Mouse (Mus musculus): ENCODE measurements at regions not wholly inside any gene's neighbourhood (a gene's known extent, or its start where the extent isn't known, plus 50 kb on each side); places are given as distances from the start of the nearest gene placed in this dataset.

- intact Hi-C loops (cut with DNase I) = loop anchor here (5.0 kb wide), 1 partner anchor 909 kb away; no protein-coding TSS in a partner anchor
- DNase-seq (ENCODE audit: low spot score in 2 of 2) = peak in 1 of 2 experiments; percentile 33
These were observed 367.3 kb downstream of the Prkd1 start for GRCm38 (mm10) chr12:50281615-50282014.

Measured in left cerebral cortex, postnatal 25 days (tissue).